Mouse (Mus musculus): ENCODE results near the gene Hoxb7. TPM values are rescaled to one million over a fixed set of nuclear protein-coding genes. Genes with fewer than 3 reads are reported as not detected.

Gene Hoxb7
- polyA plus RNA-seq, 1 experiment from 2014 or later, result not detected

MicroRNAs within 50 kb of the gene (microRNA counts, 519-probe panel; counts per million panel counts)
- 322 counts per million, percentile 70 among the panel's probes with 10 or more counts for microRNA mmu-miR-10a
- 322 counts per million, percentile 70 among the panel's probes with 10 or more counts for microRNA mmu-miR-196a

Small RNAs within 50 kb of the gene (microRNA-seq; reads per million reads assigned to microRNA genes)
- gene Mir10a (1,188 reads per million, percentile 79 among the genes with 10 or more reads in this experiment), gene Mir196a-1 (not detected)

Other genes with a start within 250 kb of the Hoxb7 start
- gene Ube2z, start 221.2 kb upstream of the Hoxb7 start, polyA plus RNA-seq (2014; fragmentation: Nextera tagmentation; extraction: Ambion mirVana), result 28.7 and 29.7 TPM in 2 replicates
- gene Atp5g1, start 211.0 kb upstream of the Hoxb7 start, polyA plus RNA-seq (2014; fragmentation: Nextera tagmentation; extraction: Ambion mirVana), result 2,464 and 2,507 TPM in 2 replicates
- gene Calcoco2, start 174.7 kb upstream of the Hoxb7 start, polyA plus RNA-seq (2014; fragmentation: Nextera tagmentation; extraction: Ambion mirVana), result not detected in 2 replicates
- not detected in 2 replicates for gene Ttll6, start 152.8 kb upstream of the Hoxb7 start, polyA plus RNA-seq (2014; fragmentation: Nextera tagmentation; extraction: Ambion mirVana)
- gene Hoxb13, start 92.3 kb upstream of the Hoxb7 start, polyA plus RNA-seq (2014; fragmentation: Nextera tagmentation; extraction: Ambion mirVana), result not detected in 2 replicates
- gene Hoxb9, start 15.2 kb upstream of the Hoxb7 start, polyA plus RNA-seq (2014; fragmentation: Nextera tagmentation; extraction: Ambion mirVana), result not detected in 2 replicates
- gene Hoxb8, start 4.7 kb upstream of the Hoxb7 start, polyA plus RNA-seq (2014; fragmentation: Nextera tagmentation; extraction: Ambion mirVana), result not detected in 2 replicates
- gene Hoxb6, start 5.9 kb downstream of the Hoxb7 start, polyA plus RNA-seq (2014; fragmentation: Nextera tagmentation; extraction: Ambion mirVana), result not detected in 2 replicates
- 0.27 TPM in 1 of 2 replicates, not detected in the other for gene Hoxb5, start 16.7 kb downstream of the Hoxb7 start, polyA plus RNA-seq (2014; fragmentation: Nextera tagmentation; extraction: Ambion mirVana)
- 0.09 and 0.15 TPM in 2 replicates for gene Hoxb4, start 31.6 kb downstream of the Hoxb7 start, polyA plus RNA-seq (2014; fragmentation: Nextera tagmentation; extraction: Ambion mirVana)
- gene Hoxb3, start 36.7 kb downstream of the Hoxb7 start, polyA plus RNA-seq (2014; fragmentation: Nextera tagmentation; extraction: Ambion mirVana), result 0.31 and 0.43 TPM in 2 replicates
- gene Hoxb2, start 63.9 kb downstream of the Hoxb7 start, polyA plus RNA-seq (2014; fragmentation: Nextera tagmentation; extraction: Ambion mirVana), result 2.0 and 2.9 TPM in 2 replicates
- gene Hoxb1, start 79.1 kb downstream of the Hoxb7 start, polyA plus RNA-seq (2014; fragmentation: Nextera tagmentation; extraction: Ambion mirVana), result 0.09 TPM in 1 of 2 replicates, not detected in the other
- gene Skap1, start 178.0 kb downstream of the Hoxb7 start, polyA plus RNA-seq (2014; fragmentation: Nextera tagmentation; extraction: Ambion mirVana), result 0.23 TPM in 1 of 2 replicates, not detected in the other

All from heart, embryonic 14.5 days (tissue).